Mouse (Mus musculus): ENCODE results near the gene Arhgef10l. TPM values are rescaled to one million over a fixed set of nuclear protein-coding genes. Genes with fewer than 3 reads are reported as not detected.
"Not testable (repeated sequence)": the region's sequence is repeated elsewhere in the genome, so short reads cannot be mapped to it uniquely, and the experiment has no call there.

Gene Arhgef10l
- polyA plus RNA-seq, 2 experiments from 2014 or later, result 0.16 TPM; not detected in 1

DNA sequence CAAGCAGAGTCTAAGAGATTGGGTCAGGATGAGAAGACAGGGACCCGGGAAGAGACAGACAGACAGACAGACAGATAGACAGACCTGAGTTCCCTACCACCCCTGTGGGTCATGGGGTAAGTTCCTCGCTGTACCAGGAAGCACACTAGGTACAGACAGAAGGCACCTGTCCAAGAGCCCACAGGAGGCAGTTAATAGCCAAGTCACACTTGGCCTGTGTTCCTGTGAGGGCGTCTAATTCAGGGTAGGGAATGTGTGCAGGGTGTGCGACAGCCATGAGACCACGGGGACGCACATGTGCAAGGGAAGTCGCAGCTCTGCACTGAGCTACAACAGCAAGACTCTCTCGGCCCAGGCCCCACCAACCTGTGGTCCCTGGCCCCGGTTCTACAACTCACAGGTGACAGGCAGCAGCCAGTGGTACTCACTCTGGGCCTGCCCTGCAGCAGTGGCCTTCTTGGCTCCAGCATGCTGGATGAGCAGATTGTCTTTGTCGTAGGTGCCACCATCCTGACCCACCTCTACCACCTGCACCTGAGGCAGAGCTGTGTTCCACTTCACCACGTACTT, 97.8 kb downstream of the Arhgef10l start:
- ATAC-seq, result no peak

GRCm38 (mm10) chr4:140566785-140567184, 99.0 kb downstream of the Arhgef10l start:
- no peak for ATAC-seq

DNA sequence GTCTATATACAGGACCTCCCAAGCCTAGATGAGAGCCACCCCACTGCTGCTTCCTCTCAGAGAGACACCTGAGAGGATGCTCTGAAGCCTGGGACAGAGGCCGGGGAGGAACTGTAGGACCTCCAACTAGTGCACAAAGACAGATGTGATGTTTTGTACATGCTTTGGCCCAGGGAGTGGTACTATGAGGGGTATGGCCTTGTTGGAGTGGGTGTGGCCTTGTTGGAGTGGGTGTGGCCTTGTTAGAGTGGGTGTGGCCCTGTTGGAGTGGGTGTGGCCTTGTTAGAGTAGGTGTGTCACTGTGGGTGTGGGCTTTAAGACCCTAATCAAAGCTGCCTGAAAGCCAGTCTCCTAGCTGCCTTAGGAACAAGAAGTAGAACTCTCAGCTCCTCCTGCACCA, 101.4 kb downstream of the Arhgef10l start:
- not testable (repeated sequence) for ATAC-seq

GRCm38 (mm10) chr4:140562461-140563178, 103.2 kb downstream of the Arhgef10l start:
- no peak for ATAC-seq

GRCm38 (mm10) chr4:140561744-140562143, 104.1 kb downstream of the Arhgef10l start:
- no peak for ATAC-seq

- no peak for ATAC-seq
These were observed 106.0 kb downstream of the Arhgef10l start for GRCm38 (mm10) chr4:140559862-140560261.

DNA sequence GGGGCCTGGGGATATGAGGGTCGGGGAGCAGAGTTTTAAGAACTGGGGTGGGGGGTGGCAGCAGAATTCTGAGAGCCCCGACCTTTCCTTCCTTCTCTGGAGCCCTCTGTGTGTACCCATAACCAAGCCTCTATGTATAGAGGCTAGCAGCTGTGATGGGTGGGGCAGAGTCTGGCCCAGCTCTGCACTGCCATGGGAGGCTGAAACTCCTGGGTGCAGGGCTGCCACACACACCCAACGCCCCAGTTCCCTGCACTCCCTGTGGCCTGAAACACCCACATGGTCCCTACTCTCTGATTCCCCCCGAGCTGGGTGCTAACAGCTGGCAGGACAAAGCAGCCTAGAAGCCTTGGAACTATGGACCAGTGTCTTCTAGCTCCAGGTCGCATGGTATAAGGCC, 107.6 kb downstream of the Arhgef10l start:
- no peak for ATAC-seq

- ATAC-seq, result no peak
These were observed 109.3 kb downstream of the Arhgef10l start for GRCm38 (mm10) chr4:140556561-140556960.

DNA sequence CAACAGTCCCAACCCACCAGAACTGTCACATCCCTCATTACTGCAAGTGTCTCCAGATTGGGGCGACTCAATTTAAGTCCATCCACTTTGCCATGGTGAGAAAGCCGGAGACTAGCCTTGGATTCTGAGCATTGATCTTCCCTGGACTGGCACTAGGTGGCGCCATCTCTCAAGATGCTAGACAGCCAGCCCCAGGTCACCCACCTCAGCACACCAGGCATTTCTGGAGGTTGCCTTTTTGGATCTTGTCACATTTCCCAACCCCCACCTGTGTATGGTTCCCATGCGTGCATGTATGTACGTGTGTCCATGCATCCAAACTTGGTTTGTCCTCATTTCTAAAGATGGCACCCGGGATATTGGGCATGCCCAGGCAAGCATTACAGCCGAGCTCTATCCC, 110.5 kb downstream of the Arhgef10l start:
- no peak for ATAC-seq

DNA sequence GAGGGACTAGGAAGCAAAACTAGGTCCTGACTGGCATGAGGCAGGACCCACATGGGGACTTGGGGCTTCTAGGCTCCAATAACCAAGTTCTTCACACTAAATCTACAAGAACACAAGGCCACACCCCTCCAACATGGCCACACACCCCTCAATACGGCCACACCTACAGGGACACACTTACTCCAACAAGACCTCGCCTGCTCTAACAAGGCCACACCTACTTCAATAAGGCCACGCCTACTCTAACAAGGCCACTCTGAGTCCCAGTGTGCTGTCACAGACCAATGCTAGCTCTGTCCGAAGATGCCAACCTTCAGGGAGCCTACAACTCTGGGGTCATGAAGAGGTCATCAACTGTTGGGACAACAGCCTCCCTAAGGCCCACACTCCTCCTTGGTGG, 111.3 kb downstream of the Arhgef10l start:
- ATAC-seq, result no peak

- ATAC-seq, result no peak
These were observed 114.0 kb downstream of the Arhgef10l start for GRCm38 (mm10) chr4:140551766-140552165.

DNA sequence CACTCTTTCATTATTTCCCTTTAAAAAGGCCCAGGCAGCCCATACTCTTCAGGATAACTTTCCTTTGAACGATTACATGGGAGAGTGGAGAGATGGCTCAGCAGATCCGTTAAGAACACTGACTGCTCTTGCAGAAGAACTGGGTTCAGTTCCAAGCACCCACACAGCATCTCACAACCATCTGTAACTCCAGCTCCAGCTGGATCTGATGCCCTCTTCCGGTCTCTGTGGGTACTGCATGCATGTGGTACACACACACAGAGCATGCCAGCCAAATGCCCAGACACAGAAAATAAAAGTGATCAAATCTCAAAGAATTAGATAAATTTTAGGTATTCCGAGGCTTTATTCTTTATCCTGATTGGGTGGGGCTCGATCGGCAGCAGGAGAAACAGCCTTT, 115.1 kb downstream of the Arhgef10l start:
- ATAC-seq, result no peak

- ATAC-seq, result no peak
These were observed 115.8 kb downstream of the Arhgef10l start for GRCm38 (mm10) chr4:140549975-140550374.

DNA sequence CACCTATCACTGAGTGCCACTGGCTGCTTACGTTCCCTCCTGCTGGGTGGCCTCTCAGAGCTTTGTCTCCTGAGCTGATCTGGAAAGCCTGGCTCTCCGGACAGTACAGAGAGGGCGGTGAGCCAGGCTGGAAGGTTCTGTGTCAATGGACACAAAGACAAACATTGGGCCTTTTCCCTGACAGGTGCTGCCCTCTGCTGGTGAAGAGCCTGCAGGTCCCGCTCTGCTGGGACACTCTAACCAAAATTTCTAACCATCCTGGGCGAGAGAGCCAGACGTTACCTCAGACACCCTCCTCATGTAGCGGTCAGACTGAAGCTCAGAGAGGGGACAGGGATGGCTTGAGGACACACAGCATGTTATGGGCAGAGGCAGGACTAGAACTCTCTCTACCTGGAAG, 118.3 kb downstream of the Arhgef10l start:
- no peak for ATAC-seq

DNA sequence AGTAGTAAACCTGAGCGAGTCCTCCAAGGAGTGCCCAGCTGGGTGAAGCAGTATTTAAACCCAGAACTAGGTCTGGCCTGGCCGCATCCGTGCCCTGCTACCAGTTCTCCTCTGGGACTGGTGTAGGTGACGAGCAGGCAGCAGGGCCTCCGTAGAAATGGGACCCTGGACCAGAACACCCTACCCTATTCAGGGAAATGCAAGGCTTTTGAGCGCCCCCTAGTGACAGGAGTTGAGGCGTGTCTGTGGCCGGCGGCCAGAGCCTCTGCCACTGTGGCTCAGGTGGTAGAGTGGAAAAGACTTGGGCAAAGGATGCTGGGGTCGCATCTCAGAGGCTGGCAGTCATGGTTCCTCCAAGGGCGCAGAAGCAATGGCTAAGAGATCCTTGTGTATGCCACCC, 126.7 kb downstream of the Arhgef10l start:
- ATAC-seq, result no peak

- ATAC-seq, result no peak
These were observed 128.2 kb downstream of the Arhgef10l start for GRCm38 (mm10) chr4:140537561-140538021.

DNA sequence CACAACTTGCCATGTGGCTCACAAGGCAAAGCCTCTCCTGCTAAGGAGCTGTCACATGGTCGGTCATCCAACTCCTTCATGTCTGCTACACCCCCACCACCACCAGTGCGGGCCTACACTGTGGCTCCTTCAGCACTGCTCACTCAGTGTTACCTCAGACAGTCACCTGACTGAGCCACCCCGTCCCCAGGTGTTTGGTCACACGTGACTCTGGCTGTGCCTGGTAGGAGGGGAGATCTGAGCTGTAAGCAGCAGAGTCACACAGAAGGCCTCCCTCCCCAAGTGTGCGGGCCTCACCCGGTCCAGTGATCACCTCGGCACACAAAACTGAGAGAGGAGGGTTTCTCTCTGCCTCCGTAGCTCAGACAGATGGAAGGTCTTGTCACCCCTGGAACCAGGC, 130.5 kb downstream of the Arhgef10l start:
- no peak for ATAC-seq

DNA sequence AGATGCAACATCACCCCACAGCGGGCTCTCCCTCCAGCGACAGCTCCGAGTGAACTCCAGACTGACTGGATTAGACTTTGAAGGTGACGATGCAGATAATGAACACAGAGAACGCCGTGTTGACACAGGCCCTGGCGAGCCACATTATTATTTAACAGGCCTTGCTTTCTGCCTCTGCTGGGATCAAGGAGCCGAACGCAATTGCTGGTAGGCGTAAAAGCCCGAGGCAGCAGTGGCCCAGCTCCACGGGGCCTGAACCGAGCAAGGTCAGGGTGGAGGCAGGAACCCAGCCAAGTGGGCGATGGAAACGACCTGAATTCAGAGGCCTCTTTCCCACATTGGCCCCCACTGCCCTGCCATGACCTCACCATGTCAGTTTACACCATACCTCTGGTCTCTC, 133.5 kb downstream of the Arhgef10l start:
- no peak for ATAC-seq

DNA sequence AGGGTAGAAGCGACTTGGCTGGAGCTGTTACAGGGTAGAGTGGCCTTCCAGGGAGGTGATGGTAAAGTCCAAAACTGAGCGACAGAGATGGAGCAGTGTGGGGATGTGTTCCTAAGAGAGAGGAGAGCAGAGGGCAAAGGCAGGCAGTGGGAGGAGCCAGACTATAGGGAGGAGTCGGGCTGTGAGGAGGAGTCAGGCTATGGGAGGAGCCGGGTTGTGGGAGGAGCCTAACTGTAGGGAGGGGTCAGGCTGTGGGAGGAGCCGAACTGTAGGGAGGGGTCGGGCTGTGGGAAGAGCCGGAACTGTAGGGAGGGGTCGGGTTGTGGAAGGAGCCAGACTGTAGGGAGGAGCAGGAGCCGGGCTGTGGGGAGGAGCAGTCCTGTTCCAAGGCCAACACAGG, 134.8 kb downstream of the Arhgef10l start:
- ATAC-seq, result no peak

GRCm38 (mm10) chr4:140529735-140530134, 136.1 kb downstream of the Arhgef10l start:
- ATAC-seq, result no peak

GRCm38 (mm10) chr4:140528443-140528842, 137.4 kb downstream of the Arhgef10l start:
- ATAC-seq, result no peak

DNA sequence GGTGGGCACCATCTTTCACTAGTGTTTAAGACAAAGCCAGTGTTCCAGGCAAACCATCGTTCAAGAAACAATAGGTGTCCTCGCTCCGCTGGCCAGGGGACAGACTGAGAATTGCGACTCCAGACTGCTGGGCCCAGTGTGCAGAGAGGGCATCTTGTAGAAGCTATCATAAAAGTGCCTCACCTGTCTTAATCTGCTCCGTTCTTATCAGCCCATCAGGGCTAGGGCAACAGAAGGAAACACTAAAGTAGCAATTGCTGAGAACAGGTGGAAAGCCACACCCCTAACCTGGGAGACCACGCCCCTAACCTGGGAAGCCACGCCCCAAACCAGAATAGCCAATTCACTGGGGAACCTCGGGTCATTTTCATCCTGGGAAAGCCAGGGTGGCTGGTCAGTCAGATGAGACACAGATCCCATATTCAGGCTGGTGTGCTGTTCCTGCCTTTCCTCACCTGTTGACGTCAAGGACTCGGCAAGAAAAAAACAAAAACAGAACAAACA, 140.1 kb downstream of the Arhgef10l start:
- ATAC-seq, result no peak

DNA sequence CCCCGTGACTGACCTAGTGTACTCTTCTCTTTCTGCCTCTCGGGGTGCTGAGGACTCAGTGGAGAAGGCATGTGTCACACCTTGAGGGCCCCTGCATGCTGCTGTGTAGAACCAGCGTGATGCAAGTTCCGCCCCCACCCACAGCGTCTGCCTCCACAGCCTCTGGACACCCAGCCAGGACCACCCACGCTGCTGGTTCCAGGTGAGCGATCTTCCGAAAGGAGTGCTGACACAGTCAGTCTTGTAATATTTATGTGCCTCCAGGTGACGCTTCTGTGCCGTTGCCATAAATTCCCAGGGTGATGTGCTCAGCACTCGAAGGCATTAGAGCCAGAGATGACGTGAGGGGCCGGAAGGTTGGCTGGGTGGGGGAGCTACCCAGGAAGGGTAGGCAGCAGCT, 140.9 kb downstream of the Arhgef10l start:
- no peak for ATAC-seq

GRCm38 (mm10) chr4:140522873-140523272, 142.9 kb downstream of the Arhgef10l start:
- no peak for ATAC-seq

All from CD4-positive, CD25-positive, alpha-beta regulatory T cell, adult 4 months (primary cell).